Mouse (Mus musculus) T-helper 2 cell (primary cell): ENCODE results near the gene Coro1b.

Experiments
- in situ Hi-C: fragments of 300-600 bp; cut with MboI, MseI; formaldehyde crosslinking; loops from one replicate; pipeline ENCODE4 v1.15.1; 2025; ENCODE audit warnings: high pct_unique_total_duplicates

Gene Coro1b

DNA sequence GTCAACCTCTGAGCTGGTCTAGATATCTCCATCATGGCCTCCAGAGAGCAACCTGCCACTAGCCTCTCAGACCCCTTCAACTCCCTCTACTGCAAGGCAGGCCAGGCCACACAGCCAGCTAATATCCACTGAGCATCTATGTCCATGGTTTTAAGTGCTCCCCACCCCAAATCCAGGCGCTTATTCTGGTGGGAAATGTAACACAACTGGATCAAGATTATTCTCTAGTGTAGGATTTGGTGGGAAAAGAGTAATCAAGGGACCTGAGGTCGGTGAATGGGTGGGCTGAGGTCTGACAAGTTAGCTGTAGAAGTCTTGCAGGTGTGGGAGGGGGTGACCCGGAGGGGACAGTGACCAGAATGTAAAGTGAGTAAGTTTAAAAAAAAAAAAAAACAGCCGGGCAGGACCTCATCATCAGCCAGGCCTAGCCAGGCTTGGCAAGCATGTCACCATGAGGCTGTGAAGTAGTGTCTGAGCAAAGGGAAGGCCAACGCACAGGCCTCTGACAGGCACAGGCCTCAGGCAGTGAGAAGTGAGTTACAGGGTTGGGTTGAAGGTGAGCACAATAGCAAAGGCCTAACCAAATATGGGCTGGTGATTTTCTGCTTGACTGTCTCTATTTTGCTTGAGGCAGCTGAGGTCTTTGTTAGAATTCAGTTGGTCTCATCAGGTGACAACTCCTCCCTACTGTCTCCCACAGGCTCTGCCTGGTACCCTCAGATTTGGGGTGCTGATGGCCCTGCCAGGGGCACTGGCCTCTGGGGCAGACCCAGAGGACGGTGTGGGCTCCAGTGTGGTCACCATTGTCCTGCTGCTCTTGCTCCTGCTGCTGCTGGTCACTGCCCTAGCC is 7.0 kb downstream of the Coro1b start:
- in situ Hi-C loops: no loop called here

DNA sequence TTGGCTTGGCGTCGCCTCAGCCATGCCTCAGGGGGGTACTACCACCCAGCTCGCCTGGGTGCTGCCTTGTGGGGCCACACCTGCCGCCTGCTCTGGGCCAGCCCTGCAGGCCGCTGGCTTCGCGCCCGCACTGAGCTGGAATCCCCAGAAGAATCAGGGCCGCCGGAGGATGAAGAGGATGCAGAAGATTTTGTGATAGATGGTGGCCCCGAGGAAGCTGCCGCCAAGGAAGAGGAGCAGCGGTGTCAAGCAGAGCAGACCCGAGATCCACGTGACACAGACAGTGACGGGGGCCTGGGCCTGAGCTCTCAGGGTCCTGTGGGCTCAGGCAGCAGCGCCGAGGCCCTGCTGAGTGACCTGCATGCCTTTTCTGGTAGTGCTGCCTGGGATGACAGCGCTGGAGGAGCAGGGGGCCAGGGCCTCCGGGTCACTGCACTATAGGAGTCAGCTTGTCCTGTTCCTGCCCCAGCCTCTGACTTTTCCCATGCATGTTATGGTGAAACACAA is 7.7 kb downstream of the Coro1b start:
- in situ Hi-C loops: no loop called here

- in situ Hi-C loops: no loop called here
Measured at GRCm38 (mm10) chr19:4156771-4157170, 8.4 kb downstream of the Coro1b start.

- in situ Hi-C loops: no loop called here
Measured at GRCm38 (mm10) chr19:4159049-4159448, 10.6 kb downstream of the Coro1b start.

DNA sequence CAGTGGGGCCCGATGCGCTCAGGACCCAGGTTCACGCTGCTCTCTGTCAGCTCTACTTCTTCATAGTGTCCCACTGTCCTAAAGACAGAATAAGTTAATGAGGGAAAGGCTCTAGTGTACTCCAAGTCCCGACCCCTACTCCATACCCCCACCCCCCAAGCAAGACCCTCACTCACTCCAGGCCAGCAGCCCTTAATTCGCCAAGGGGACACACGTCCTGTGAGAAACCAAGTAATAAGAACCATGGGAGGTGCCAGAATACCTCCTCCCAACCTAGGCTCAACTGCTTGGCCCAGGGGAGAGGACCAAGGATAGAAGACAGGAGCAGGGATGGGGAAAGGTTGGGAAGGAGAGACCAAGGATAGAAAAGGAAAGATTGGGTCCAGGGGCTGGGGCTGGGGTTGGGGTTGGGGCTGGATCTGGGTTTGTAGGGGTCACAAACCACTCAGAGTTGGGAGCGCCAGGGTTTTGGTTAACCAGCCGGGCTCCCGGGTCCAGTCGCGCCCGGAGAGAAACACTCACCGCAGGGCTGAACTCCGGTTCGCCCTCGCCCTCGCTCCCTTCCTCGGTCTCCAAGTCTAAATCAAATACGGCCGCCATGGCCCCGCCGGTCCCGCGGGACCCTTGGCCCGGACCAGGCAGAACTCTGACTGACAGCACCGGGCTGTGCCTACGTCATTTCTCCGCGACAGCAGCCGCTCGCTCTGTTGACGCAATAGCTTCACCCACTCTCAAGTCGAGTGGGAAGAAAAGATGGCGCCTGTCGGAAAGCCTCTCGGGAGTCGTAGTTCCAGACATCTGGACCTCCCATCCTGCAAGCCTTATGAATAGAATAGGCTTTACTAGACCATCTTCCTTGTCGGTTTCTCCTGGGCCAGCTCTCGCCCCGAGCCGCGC is 14.5 kb downstream of the Coro1b start, which contains the start of gene Rps6kb2:
Gene Rps6kb2, minus strand, starts transcription at position 709 of the 897 bp plus-strand sequence.
- in situ Hi-C loops: loop anchor here (5.0 kb wide), 1 partner anchor 51 kb away; no protein-coding TSS in a partner anchor

GRCm38 (mm10) chr19:4163543-4163887 is 15.1 kb downstream of the Coro1b start:
- in situ Hi-C loops: loop anchor here (5.0 kb wide), 1 partner anchor 51 kb away; no protein-coding TSS in a partner anchor

DNA sequence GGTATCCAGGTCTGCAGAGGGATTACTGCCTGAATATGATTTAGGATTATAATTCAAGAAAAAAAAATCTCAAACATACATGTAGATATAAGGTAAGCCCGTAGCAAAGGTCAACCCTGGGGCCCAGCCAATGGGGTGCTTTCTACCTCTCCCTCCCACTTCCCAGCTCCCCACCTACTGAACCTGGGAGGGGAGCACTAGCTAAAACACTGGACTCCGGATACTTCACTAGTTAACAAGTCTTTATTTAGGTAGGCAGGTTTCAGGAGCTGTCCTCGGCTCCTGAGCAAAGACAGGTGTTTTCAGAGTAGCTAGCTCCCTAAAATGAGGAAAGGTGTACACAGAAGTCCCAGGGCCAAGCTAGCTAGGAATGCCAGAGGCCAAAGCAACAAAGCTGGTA is 15.7 kb downstream of the Coro1b start:
- in situ Hi-C loops: loop anchor here (5.0 kb wide), 1 partner anchor 52 kb away; no protein-coding TSS in a partner anchor

DNA sequence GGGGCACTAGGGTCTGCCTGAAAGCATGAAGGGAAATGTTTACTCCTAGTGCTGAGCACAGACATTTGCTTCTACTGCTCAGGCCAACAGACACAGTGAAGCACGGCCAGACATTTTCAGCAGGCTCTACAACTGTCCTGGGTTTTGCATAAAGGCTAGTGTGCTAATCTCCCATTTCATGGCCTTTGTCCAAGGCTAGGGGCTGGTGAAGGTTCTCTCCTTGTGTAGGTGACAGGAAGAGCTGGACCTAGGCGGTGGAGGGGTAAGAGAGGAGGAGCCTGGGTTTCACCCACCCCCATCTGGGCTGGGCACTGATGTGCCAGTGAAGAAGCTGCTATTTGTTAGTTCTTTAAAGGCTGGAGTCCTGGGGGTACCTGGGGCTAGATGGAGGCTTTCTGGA is 16.3 kb downstream of the Coro1b start:
- in situ Hi-C loops: loop anchor here (5.0 kb wide), 1 partner anchor 52 kb away; no protein-coding TSS in a partner anchor

- in situ Hi-C loops: no loop called here
Measured at GRCm38 (mm10) chr19:4166678-4167476, 18.5 kb downstream of the Coro1b start.

GRCm38 (mm10) chr19:4169378-4169784 is 21.0 kb downstream of the Coro1b start:
- in situ Hi-C loops: no loop called here

DNA sequence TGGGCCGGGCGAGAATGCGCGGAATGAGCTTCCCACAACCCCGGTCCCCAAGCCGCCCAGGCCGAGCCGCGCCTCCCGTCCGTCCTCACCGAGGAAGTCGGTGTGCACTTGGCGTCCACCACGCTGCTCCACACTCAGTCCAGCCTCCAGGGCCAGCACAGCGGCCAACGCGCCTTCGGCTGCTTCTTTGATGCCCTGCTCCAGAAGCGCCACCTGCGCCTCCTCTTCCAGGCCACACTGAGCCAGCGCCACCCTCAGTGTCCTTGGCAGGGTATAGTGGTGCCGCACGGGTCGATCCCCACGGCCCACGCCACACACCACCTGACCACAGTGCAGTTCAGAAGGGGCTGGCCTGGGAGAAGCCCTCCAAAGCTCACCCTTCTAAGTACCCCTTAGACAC is 21.4 kb downstream of the Coro1b start:
- in situ Hi-C loops: no loop called here

DNA sequence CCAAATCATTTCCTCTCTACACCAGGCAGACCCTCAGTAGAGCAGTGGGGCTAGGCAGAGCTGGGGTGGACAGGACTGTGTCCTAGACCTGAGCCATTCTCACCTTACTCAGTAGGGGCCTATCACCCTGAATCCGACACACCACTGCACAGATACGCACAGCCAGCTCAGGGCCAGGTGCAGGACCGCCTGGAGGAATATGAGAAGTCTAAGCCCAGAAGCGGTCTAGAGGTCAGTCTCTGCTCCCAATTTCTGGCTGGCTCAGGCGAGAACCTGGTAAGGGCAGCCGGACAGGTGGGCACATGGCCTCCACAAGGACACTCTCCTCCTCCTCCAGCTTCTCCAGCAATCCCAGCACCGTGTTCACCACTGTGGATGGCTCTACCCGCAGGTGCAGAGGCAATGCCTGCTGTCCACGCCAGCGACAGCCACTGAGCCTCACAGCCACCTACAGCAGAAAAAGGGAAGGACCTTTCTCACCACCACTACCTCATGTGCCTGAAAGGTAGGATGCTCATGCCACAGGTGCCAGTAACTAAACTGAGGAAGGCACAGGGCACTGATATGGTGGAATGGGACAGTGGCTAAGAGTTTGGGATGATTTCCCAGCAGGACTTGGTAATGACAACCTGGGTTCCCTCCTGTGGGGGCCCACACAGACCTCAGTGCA is 22.4 kb downstream of the Coro1b start:
- in situ Hi-C loops: no loop called here

GRCm38 (mm10) chr19:4171393-4172290 is 23.2 kb downstream of the Coro1b start:
- in situ Hi-C loops: no loop called here

DNA sequence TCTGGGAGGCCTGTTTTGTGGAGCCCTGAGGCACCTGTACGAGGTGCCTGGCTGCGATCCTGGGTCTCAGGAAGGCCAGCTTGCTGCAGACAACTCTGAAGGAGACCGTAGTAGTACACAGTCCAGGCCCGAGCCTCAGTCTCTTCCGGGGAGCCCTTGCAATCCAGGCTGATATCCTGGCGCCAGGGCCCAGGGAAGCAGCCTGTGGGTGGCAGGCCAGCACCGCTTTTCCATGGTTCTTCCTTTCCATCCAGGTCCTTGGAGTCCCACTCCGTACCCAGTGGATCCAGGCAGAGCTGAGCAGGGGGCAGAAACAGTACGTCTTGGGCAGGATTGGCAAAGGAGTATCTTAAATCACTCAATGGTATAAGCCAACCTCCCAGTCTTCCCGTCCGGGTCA is 24.5 kb downstream of the Coro1b start:
- in situ Hi-C loops: no loop called here

- in situ Hi-C loops: no loop called here
Measured at GRCm38 (mm10) chr19:4175368-4175947, 27.0 kb downstream of the Coro1b start, which contains the start of gene Carns1. TSS of gene Carns1 (minus strand) at chr19:4175479.

DNA sequence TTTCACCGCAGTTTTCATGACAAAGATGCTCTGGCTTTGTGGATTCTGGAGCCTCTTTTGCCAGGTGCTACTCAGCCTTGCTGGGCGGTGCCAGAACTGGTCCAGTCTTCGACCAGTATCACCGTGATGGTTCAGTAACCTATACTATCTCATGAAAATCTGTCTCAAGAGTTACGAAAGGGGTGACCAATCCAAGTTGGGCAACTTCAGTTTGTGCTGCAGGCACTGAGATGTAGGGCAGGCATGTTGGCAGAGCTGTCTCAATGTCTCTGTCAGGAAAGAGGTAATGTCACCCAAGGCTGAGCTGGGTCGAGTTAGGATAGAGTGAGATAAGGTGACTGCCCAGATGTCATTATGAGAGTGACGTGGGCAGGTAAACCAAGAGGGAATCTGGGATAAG is 32.0 kb downstream of the Coro1b start:
- in situ Hi-C loops: no loop called here

DNA sequence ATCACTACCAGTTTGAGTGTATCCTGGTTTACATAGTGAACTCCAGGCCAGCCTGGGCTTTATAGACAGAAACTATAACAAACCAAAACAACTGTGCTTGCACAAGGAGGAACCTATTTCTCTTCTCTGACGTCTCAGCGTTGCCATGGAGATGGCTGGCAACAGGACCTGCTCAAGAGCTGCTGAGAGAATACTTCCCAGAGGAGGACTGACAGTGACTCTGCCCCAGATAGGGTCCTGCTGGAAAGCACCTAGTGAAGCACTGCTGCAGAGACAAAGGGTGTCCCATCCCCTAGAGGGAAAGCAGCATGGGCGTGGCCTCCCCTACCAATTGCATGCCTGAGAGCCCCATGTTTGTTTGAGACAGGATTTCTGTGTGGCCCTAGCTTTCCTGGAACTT is 33.5 kb downstream of the Coro1b start:
- in situ Hi-C loops: no loop called here

GRCm38 (mm10) chr19:4183689-4184088 is 35.3 kb downstream of the Coro1b start:
- in situ Hi-C loops: no loop called here
